21 mouse cellular contexts compared by ENCODE assay signal in the genomic region with DNA sequence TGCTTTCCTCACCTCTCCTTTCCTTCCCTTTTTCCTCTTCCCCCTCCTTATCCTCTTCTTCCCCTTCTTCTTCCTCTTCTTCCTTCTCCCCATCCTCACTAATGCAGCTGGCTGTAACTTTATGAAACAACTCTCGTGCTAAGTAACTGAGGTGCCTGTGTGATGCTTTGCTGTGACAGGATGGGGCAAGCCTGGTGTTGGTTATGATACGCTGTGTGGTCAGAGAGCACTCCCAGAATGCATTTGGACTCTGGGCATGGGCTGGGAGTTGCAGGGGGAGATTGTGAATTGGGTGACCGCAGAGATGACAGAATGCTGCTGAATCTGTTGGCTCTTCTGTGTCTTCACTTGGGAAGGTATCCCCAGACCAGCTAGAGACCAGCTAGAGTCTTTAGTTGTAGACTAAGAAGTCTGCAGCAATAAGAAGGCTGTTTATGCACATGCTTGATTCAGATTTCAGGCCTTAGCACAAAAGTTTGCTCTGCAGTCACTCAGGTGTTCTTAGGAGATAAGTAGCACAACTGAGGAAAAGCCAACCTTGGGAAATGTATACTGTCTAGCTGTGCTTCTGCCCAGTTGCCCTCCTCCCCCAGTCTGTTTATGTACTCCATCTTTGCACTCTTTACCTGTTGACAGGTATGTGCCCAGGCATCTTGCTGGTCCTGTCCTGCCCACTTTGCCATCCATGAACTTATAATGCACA. TPM values are rescaled to one million over a fixed set of nuclear protein-coding genes. Genes with fewer than 3 reads are reported as not detected.
DNase-seq lines count a peak whose midpoint lies in the region; ATAC-seq and TF ChIP-seq lines count a peak whose summit lies in the region.
"Had no signal": no experiment of that assay in that cellular context is flagged by ENCODE, and none has a peak within 500 bp of the region (broad histone marks: within the 10 kb centered on the region; RNA-seq: fewer than 3 reads in every experiment).

No protein-coding gene starts in this region.

- intact Hi-C loops in heart, adult 2 months (cut with DNase I), result no loop called here

- H3K27ac ChIP-seq in heart, embryonic 10.5 days, result no peak overlapping the region
- no peak overlapping the region for H3K27ac ChIP-seq in heart, adult 2 months
- peak overlapping the region; percentile 4; the same call in 1 of the 2 replicates for H3K27ac ChIP-seq in MEL (ENCODE audit: control insufficient read depth, low read depth, low read length)
- H3K27ac ChIP-seq: embryonic facial prominence, embryonic 13.5 days; forebrain, embryonic 15.5 days; hindbrain, embryonic 13.5 days; limb, embryonic 15.5 days; midbrain, embryonic 10.5 days had no signal

- ATAC-seq in megakaryocyte, adult 5-6 weeks (ENCODE audit: poor library complexity, severe bottlenecking), result peak; percentile 77
- ATAC-seq: CD4-positive, CD25-positive, alpha-beta regulatory T cell, adult 4 months; forebrain, embryonic 15.5 days had no signal

- no peak for TF ChIP-seq CTCF in heart, adult 2 months (IDR thresholded peaks at IDR 0.05)
- no peak for TF ChIP-seq CTCF in MEL (IDR thresholded peaks at IDR 0.05 in 2 of 3, conservative IDR thresholded peaks at IDR 0.05 in 1 of 3; ENCODE audit: control insufficient read depth in 1 of 3, insufficient read depth in 1 of 3, low read depth in 2 of 3, low read length in 3 of 3, poor library complexity in 1 of 3, severe bottlenecking in 1 of 3)

- DNase-seq in heart, embryonic 10.5 days (ENCODE audit: low spot score), result peak; percentile 71
- DNase-seq in heart, adult 2 months, result no peak
- DNase-seq in MEL (ENCODE audit: low read depth, low spot score), result peak; percentile 57
- DNase-seq in liver, result peak; percentile 23
- DNase-seq in left cerebral cortex, adult 8-10 months (ENCODE audit: low spot score in 2 of 2), result no peak
- DNase-seq in MN1 (ENCODE audit: low spot score), result no peak
- no peak for DNase-seq in ovary, adult 18-20 months (ENCODE audit: low spot score)
- DNase-seq: adrenal gland, adult 2 months; cerebellum, adult 18-20 months; cerebellum, postnatal 14 days; gastrocnemius, postnatal 36 days; kidney, adult 18-20 months; kidney, postnatal 4 days; lung, embryonic 14.5 days had no signal

- H3K36me3 ChIP-seq in heart, embryonic 10.5 days, result no peaks in the 10 kb centered on the region
- H3K36me3 ChIP-seq in heart, adult 2 months (ENCODE audit: control insufficient read depth, insufficient read depth, low read length), result no peaks in the 10 kb centered on the region
- peaks cover 0 to 25% of the 10 kb centered on the region in 2 experiments; a peak in 2 of 4 replicates for H3K36me3 ChIP-seq in MEL (ENCODE audit: control insufficient read depth in 1 of 2, insufficient read depth in 2 of 2, low read length in 2 of 2)
- H3K36me3 ChIP-seq: embryonic facial prominence, embryonic 13.5 days; forebrain, embryonic 15.5 days; hindbrain, embryonic 13.5 days; limb, embryonic 15.5 days; midbrain, embryonic 10.5 days had no signal

- TF ChIP-seq RAD21 in MEL (IDR thresholded peaks at IDR 0.05; ENCODE audit: low read depth, low read length), result no peak

- WGBS in heart, embryonic 10.5 days, result 80% methylated on average over 3 of the region's 3 CpGs
- WGBS in heart, adult 2 months, result 86% methylated on average over 3 of the region's 3 CpGs

- 0 out of 2 replicates have a peak, but pooled peaks cover 2% of the 10 kb centered on the region for H3K4me1 ChIP-seq in heart, embryonic 10.5 days
- H3K4me1 ChIP-seq in heart, adult 2 months (ENCODE audit: control insufficient read depth, insufficient read depth, low read length), result no peaks in the 10 kb centered on the region
- peaks cover 10 to 15% of the 10 kb centered on the region in 2 experiments for H3K4me1 ChIP-seq in MEL (ENCODE audit: control insufficient read depth in 1 of 2, insufficient read depth in 2 of 2, low read length in 2 of 2)
- H3K4me1 ChIP-seq: forebrain, embryonic 15.5 days; hindbrain, embryonic 13.5 days; limb, embryonic 15.5 days had no signal

- H3K9me3 ChIP-seq in heart, embryonic 10.5 days, result no peaks in the 10 kb centered on the region
- no peaks in the 10 kb centered on the region for H3K9me3 ChIP-seq in MEL (replicated peaks; ENCODE audit: insufficient read depth, low read length)
- H3K9me3 ChIP-seq: embryonic facial prominence, embryonic 13.5 days; forebrain, embryonic 15.5 days; hindbrain, embryonic 13.5 days; limb, embryonic 15.5 days had no signal

- no peak for TF ChIP-seq POLR2A in heart, adult 2 months (IDR thresholded peaks at IDR 0.05; ENCODE audit: insufficient read depth, low read depth, low read length)
- no peak for TF ChIP-seq POLR2A in MEL (IDR thresholded peaks at IDR 0.05; ENCODE audit: control insufficient read depth in 1 of 2, insufficient read depth in 1 of 2, low read depth in 1 of 2, low read length in 2 of 2, poor library complexity in 1 of 2)

- no peaks in the 10 kb centered on the region for H3K79me2 ChIP-seq in heart, adult 2 months (replicated peaks; ENCODE audit: control insufficient read depth, insufficient read depth, low read length)
- no peaks in the 10 kb centered on the region for H3K79me2 ChIP-seq in MEL (ENCODE audit: control insufficient read depth, insufficient read depth, low read length, poor library complexity)

- TF ChIP-seq EP300 in heart, adult 2 months (IDR thresholded peaks at IDR 0.05; ENCODE audit: insufficient read depth, low read depth, low read length), result no peak
- peak in 1 of 2 experiments; percentile 60; a peak in 2 of 4 replicates for TF ChIP-seq EP300 in MEL (IDR thresholded peaks at IDR 0.05; ENCODE audit: low read depth in 1 of 2, low read length in 2 of 2)

- no peaks in the 10 kb centered on the region for H3K27me3 ChIP-seq in heart, embryonic 10.5 days (ENCODE audit: insufficient read depth, poor library complexity, severe bottlenecking)
- H3K27me3 ChIP-seq in heart, adult 2 months (ENCODE audit: control insufficient read depth, insufficient read depth, low read length), result no peaks in the 10 kb centered on the region
- no peaks in the 10 kb centered on the region for H3K27me3 ChIP-seq in MEL (ENCODE audit: control insufficient read depth in 1 of 2, insufficient read depth in 2 of 2, low read length in 2 of 2)
- H3K27me3 ChIP-seq: embryonic facial prominence, embryonic 13.5 days; forebrain, embryonic 15.5 days; hindbrain, embryonic 13.5 days; limb, embryonic 15.5 days had no signal

- no peak overlapping the region for H3K9ac ChIP-seq in heart, adult 2 months (ENCODE audit: low read depth, low read length)
- H3K9ac ChIP-seq in MEL (ENCODE audit: control insufficient read depth, low read depth, low read length, poor library complexity, severe bottlenecking), result no peak overlapping the region
- H3K9ac ChIP-seq: embryonic facial prominence, embryonic 13.5 days; forebrain, embryonic 15.5 days; hindbrain, embryonic 13.5 days; limb, embryonic 15.5 days; lung, embryonic 14.5 days had no signal

- no peak overlapping the region for H3K4me3 ChIP-seq in heart, embryonic 10.5 days
- H3K4me3 ChIP-seq in heart, adult 2 months, result no peak overlapping the region
- no peak overlapping the region for H3K4me3 ChIP-seq in MEL (ENCODE audit: control insufficient read depth in 1 of 2, insufficient read depth in 1 of 2, low read depth in 2 of 2, low read length in 2 of 2)
- H3K4me3 ChIP-seq: embryonic facial prominence, embryonic 13.5 days; forebrain, embryonic 15.5 days; hindbrain, embryonic 13.5 days; limb, embryonic 15.5 days; midbrain, embryonic 10.5 days had no signal

TF ChIP-seq in MEL, 35 proteins besides CTCF, POLR2A, EP300 and RAD21:
- TF ChIP-seq POLR2AphosphoS2 (IDR thresholded peaks at IDR 0.05; ENCODE audit: low read length) (no peak), MAFK (IDR thresholded peaks at IDR 0.05; ENCODE audit: borderline replicate concordance, low read depth, low read length) (no peak), TAL1 (IDR thresholded peaks at IDR 0.05; ENCODE audit: low read length) (peak; percentile 61), UBTF (IDR thresholded peaks at IDR 0.05; ENCODE audit: borderline replicate concordance, insufficient read depth, low read depth, low read length) (no peak), ETS1 (IDR thresholded peaks at IDR 0.05; ENCODE audit: low read depth, low read length) (no peak), MYB (IDR thresholded peaks at IDR 0.05; ENCODE audit: low read depth, low read length) (no peak), SMC3 (IDR thresholded peaks at IDR 0.05; ENCODE audit: low read depth, low read length) (no peak), RCOR1 (IDR thresholded peaks at IDR 0.05; ENCODE audit: low read depth, low read length) (no peak), KAT2A (conservative IDR thresholded peaks at IDR 0.05; ENCODE audit: low read depth, low read length) (no peak), ZNF384 (IDR thresholded peaks at IDR 0.05; ENCODE audit: low read depth, low read length) (no peak), TCF12 (IDR thresholded peaks at IDR 0.05; ENCODE audit: low read depth, low read length) (peak; percentile 29; the same call in 1 of the 2 replicates)

RNA-seq across cellular contexts. Expression of a gene that starts 37.6 kb away (rescaled TPM):
- 13.9 and 14.2 TPM in 2 replicates for polyA plus RNA-seq in heart, embryonic 10.5 days (2016; fragmentation: Nextera tagmentation; extraction: Ambion mirVana)
- 10 to 100 TPM; 22.5 to 22.7 TPM for total RNA-seq in heart, adult 2 months (2021)
- polyA plus RNA-seq in heart, adult 2 months (2012; rRNA removed), result 18.9 and 28.2 TPM in 2 replicates
- total RNA-seq in MEL (2012; rRNA removed), result 38.1 and 43.6 TPM in 2 replicates
- polyA plus RNA-seq in MEL (2012; ENCODE audit: insufficient read depth in 1 of 2, insufficient read length in 2 of 2, low read depth in 1 of 2, low replicate concordance in 2 of 2, missing spikeins in 1 of 2), result 10 to 100 TPM; 38.1 to 47.2 TPM
- 68.2 and 74.4 TPM in 2 replicates for total RNA-seq in megakaryocyte, adult 5-6 weeks (2015)
- total RNA-seq in megakaryocyte, adult 5-6 weeks (2017), result 61.9 and 67.4 TPM in 2 replicates
- total RNA-seq in left cerebral cortex, adult 8-10 months (2022), result 100 to 1,000 TPM in 1 of 4 experiments, 10 to 100 TPM in 3; 82.4 to 105 (median 92.6) TPM

RNA-seq across cellular contexts. Expression of a gene that starts 51.8 kb away (rescaled TPM):
- polyA plus RNA-seq in heart, embryonic 10.5 days (2016; fragmentation: Nextera tagmentation; extraction: Ambion mirVana), result 44.5 and 53.4 TPM in 2 replicates
- total RNA-seq in heart, adult 2 months (2021), result 10 to 100 TPM; 31.7 to 37.9 TPM
- 12.7 and 17.2 TPM in 2 replicates for polyA plus RNA-seq in heart, adult 2 months (2012; rRNA removed)
- 14.5 and 21.1 TPM in 2 replicates for total RNA-seq in MEL (2012; rRNA removed)
- polyA plus RNA-seq in MEL (2012; ENCODE audit: insufficient read depth in 1 of 2, insufficient read length in 2 of 2, low read depth in 1 of 2, low replicate concordance in 2 of 2, missing spikeins in 1 of 2), result 10 to 100 TPM in 1 of 2 experiments, not detected in 1; 11.9 TPM
- 2.2 and 3.6 TPM in 2 replicates for total RNA-seq in megakaryocyte, adult 5-6 weeks (2015)
- total RNA-seq in megakaryocyte, adult 5-6 weeks (2017), result 1.4 and 2.8 TPM in 2 replicates
- total RNA-seq in left cerebral cortex, adult 8-10 months (2022), result 10 to 100 TPM; 76.1 to 86.3 (median 80.4) TPM

Comparison
In these comparisons a context has a peak if more than half of its experiments do, and no peak if none do; other contexts are left out.
1. DNase-seq: peak in heart, embryonic 10.5 days (single experiment), MEL (single experiment) and liver (single experiment); none in heart, adult 2 months (0 of 2), left cerebral cortex, adult 8-10 months (0 of 2), MN1 (single experiment) and ovary, adult 18-20 months (single experiment).